Mouse (Mus musculus): Measurements from ENCODE around the gene Rabggtb.

DNA sequence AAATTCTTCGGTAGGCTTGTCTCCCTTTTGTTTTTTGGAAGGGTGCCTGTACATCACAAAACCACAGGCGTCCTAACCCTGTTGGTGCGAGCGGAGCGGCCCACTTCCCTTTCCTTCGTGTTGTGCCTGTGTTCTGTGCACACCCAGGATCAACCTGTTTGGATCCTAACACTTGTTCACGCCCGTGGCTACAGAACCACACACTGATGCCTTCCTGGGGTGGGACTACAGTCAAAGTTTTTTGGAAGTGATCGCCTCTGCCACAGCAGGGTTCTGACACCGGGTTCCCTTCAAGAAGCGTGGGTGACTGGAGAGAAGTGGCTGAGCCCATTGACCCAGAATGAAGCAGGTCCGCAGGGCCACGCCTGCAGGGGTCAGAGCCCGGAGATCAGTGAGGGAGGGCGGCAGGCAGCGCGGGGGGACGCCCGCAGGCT is 31.1 kb upstream of the Rabggtb start:
- TF ChIP-seq POLR2A (IDR thresholded peaks at IDR 0.05; ENCODE audit: low read depth, low read length) (no peak), CTCF (conservative IDR thresholded peaks at IDR 0.05; ENCODE audit: insufficient read depth, insufficient read length, low read depth, low read length) (no peak)
